Mouse (Mus musculus) intestine, embryonic 16.5 days (tissue): ENCODE measurements around the gene Rsl1d1. TPM values are rescaled to one million over a fixed set of nuclear protein-coding genes. Genes with fewer than 3 reads are reported as not detected.
A peak's percentile ranks its signal among the peaks of the same experiment; 100 is the strongest.
"Not testable (repeated sequence)": the region's sequence is repeated elsewhere in the genome, so short reads cannot be mapped to it uniquely, and the experiment has no call there.

Experiments used
- ATAC-seq: fragments of 200-750 bp; cut with Nextera tagmentation; 2 replicates; pipeline ENCODE4 v1.8.0; 2017; ENCODE audit warnings: moderate TSS enrichment, moderate library complexity
- H3K27ac ChIP-seq: fragments of 300-500 bp; sonication (generic); 2 replicates; pipeline ENCODE4 v1.5.1; 2014; ENCODE audit warnings: mild to moderate bottlenecking, low read length
- H3K27me3 ChIP-seq: fragments of 300-500 bp; sonication (generic); replicated peaks from 2 replicates; pipeline ENCODE4 v1.6.1; 2014; ENCODE audit warnings: low read length, control low read depth, mixed read lengths; ENCODE audit not compliant: control insufficient read depth, insufficient read depth
- H3K36me3 ChIP-seq: fragments of 300-500 bp; sonication (generic); 2 replicates; pipeline ENCODE4 v1.6.1; 2014; ENCODE audit warnings: low read length, control low read depth; ENCODE audit not compliant: control insufficient read depth, insufficient read depth
- H3K4me1 ChIP-seq: fragments of 300-500 bp; sonication (generic); 2 replicates; pipeline ENCODE4 v1.6.1; 2014; ENCODE audit warnings: low read length, control low read depth, mixed read lengths; ENCODE audit not compliant: control insufficient read depth, insufficient read depth
- H3K4me2 ChIP-seq: fragments of 300-500 bp; sonication (generic); 2 replicates; pipeline ENCODE4 v1.6.1; 2014; ENCODE audit warnings: low read depth, low read length, control low read depth
- H3K4me3 ChIP-seq: fragments of 300-500 bp; sonication (generic); 2 replicates; pipeline ENCODE4 v1.5.1; 2014; ENCODE audit warnings: mild to moderate bottlenecking, low read length
- H3K9ac ChIP-seq: fragments of 300-500 bp; sonication (generic); 2 replicates; pipeline ENCODE4 v1.6.1; 2014; ENCODE audit warnings: low read depth, low read length
- H3K9me3 ChIP-seq: fragments of 300-500 bp; sonication (generic); 2 replicates; pipeline ENCODE4 v1.6.1; 2016; ENCODE audit warnings: low read length, control low read depth; ENCODE audit not compliant: control insufficient read depth
- WGBS: fragments of 180-500 bp; shearing (Covaris S2); extraction: QIAGEN DNeasy Blood & Tissue Kit; methylation state at CpG from one replicate; pipeline ENCODE4 v1.1.7; 2014; 5-methylcytosine and 5-hydroxymethylcytosine counted together
- microRNA-seq: library from miRNA; unstranded; fragments of <30 nt; microRNA quantifications from one replicate; pipeline ENCODE4, GENCODE M21; 2016
- polyA plus RNA-seq: library from polyadenylated mRNA; unstranded; fragments of >200 nt; fragmentation: Nextera tagmentation; extraction: Ambion mirVana; gene quantifications from 2 replicates; pipeline ENCODE4 v1.2.1, GENCODE M21; 2015

Rsl1d1 gene
- polyA plus RNA-seq, 1 experiment from 2014 or later = 170 TPM

GRCm38 (mm10) chr16:11174671-11175081 lies 28.5 kb downstream of the Rsl1d1 start:
- Histone ChIP-seq H3K4me1 (peaks cover 24% of the 10 kb centered on the region; the same call in 1 of the 2 replicates), H3K4me3 (peak overlapping the region; percentile 97), H3K27ac (peak overlapping the region; percentile 94; the same call in 1 of the 2 replicates), H3K9ac (peak overlapping the region; percentile 95; the same call in 1 of the 2 replicates), H3K27me3 (no peaks in the 10 kb centered on the region), H3K36me3 (no peaks in the 10 kb centered on the region), H3K9me3 (no peaks in the 10 kb centered on the region), H3K4me2 (peak overlapping the region; percentile 74)
- no peak for ATAC-seq
- WGBS = 11% methylated on average over 10 of the region's 10 CpGs

- no peak overlapping the region for H3K27ac ChIP-seq
- no peaks in the 10 kb centered on the region for H3K36me3 ChIP-seq
- H3K4me1 ChIP-seq = peaks cover 20% of the 10 kb centered on the region; the same call in 1 of the 2 replicates
- no peaks in the 10 kb centered on the region for H3K27me3 ChIP-seq
- H3K4me3 ChIP-seq = no peak overlapping the region
- H3K9ac ChIP-seq = no peak overlapping the region
- no peaks in the 10 kb centered on the region for H3K9me3 ChIP-seq
- no peak for ATAC-seq
- 78% methylated on average over 6 of the region's 6 CpGs for WGBS
- H3K4me2 ChIP-seq = no peak overlapping the region
These were observed 31.5 kb downstream of the Rsl1d1 start for GRCm38 (mm10) chr16:11171679-11172078.

GRCm38 (mm10) chr16:11166431-11166830 lies 36.7 kb downstream of the Rsl1d1 start:
- Histone ChIP-seq H3K27me3 (no peaks in the 10 kb centered on the region), H3K4me2 (no peak overlapping the region), H3K9me3 (no peaks in the 10 kb centered on the region), H3K27ac (no peak overlapping the region), H3K4me1 (no peaks in the 10 kb centered on the region), H3K9ac (no peak overlapping the region), H3K4me3 (no peak overlapping the region), H3K36me3 (no peaks in the 10 kb centered on the region)
- WGBS = 75% methylated on average over 2 of the region's 2 CpGs
- ATAC-seq = no peak

GRCm38 (mm10) chr16:11164695-11165255 lies 38.4 kb downstream of the Rsl1d1 start:
- Histone ChIP-seq H3K27ac (no peak overlapping the region), H3K4me2 (no peak overlapping the region), H3K9ac (no peak overlapping the region), H3K27me3 (no peaks in the 10 kb centered on the region), H3K4me1 (no peaks in the 10 kb centered on the region), H3K36me3 (no peaks in the 10 kb centered on the region), H3K9me3 (no peaks in the 10 kb centered on the region), H3K4me3 (no peak overlapping the region)
- WGBS = 86% methylated on average over 3 of the region's 3 CpGs
- no peak for ATAC-seq

- not testable (repeated sequence) for H3K9ac ChIP-seq
- WGBS = 33% methylated on average over 1 of the region's 3 CpGs
- H3K36me3 ChIP-seq = peaks cover 22% of the 10 kb centered on the region
These were observed 45.4 kb downstream of the Rsl1d1 start for GRCm38 (mm10) chr16:11157721-11158120.

GRCm38 (mm10) chr16:11154500-11154899 lies 48.6 kb downstream of the Rsl1d1 start:
- no peak overlapping the region for H3K4me2 ChIP-seq
- H3K4me3 ChIP-seq = no peak overlapping the region
- no peak overlapping the region for H3K27ac ChIP-seq
- no peak overlapping the region for H3K9ac ChIP-seq
- H3K9me3 ChIP-seq = peaks cover 4% of the 10 kb centered on the region; the same call in 1 of the 2 replicates
- no peak for ATAC-seq
- H3K4me1 ChIP-seq = no peaks in the 10 kb centered on the region
- peaks cover 24% of the 10 kb centered on the region for H3K36me3 ChIP-seq
- H3K27me3 ChIP-seq = no peaks in the 10 kb centered on the region

More at GRCm38 (mm10) chr16:11157721-11158120, 45.4 kb downstream of the Rsl1d1 start:
- not testable (repeated sequence) for ATAC-seq, H3K4me1 ChIP-seq, H3K27ac ChIP-seq, H3K4me3 ChIP-seq, H3K9me3 ChIP-seq, H3K4me2 ChIP-seq, H3K27me3 ChIP-seq

- not testable (repeated sequence) for H3K9me3 ChIP-seq, H3K27me3 ChIP-seq, H3K4me2 ChIP-seq, H3K9ac ChIP-seq, H3K27ac ChIP-seq, H3K4me3 ChIP-seq, H3K4me1 ChIP-seq, ATAC-seq
- WGBS = 18% methylated on average over 54 of the region's 56 CpGs
- H3K36me3 ChIP-seq = peaks cover 13% of the 10 kb centered on the region
These were observed 59.2 kb downstream of the Rsl1d1 start for GRCm38 (mm10) chr16:11143706-11144483.

Small RNA genes within 50 kb of the gene (microRNA-seq; reads per million reads assigned to microRNA genes)
- 155 reads per million, percentile 53 among the genes with 10 or more reads in this experiment for gene Gm23935

Other genes with a start within 250 kb of the Rsl1d1 start
- 19.1 and 20.4 TPM in 2 replicates for gene Snn, start 142.4 kb downstream of the Rsl1d1 start, polyA plus RNA-seq
- 110 and 114 TPM in 2 replicates for gene Litaf, start 137.2 kb downstream of the Rsl1d1 start, polyA plus RNA-seq
- gene Txndc11, start 68.7 kb downstream of the Rsl1d1 start, polyA plus RNA-seq = 31.6 and 33.9 TPM in 2 replicates
- gene Zc3h7a, start 26.9 kb downstream of the Rsl1d1 start, polyA plus RNA-seq = 79.3 and 83.6 TPM in 2 replicates
- 53.0 and 54.9 TPM in 2 replicates for gene Gspt1, start 51.0 kb upstream of the Rsl1d1 start, polyA plus RNA-seq
- not detected in 2 replicates for gene Tnfrsf17, start 110.5 kb upstream of the Rsl1d1 start, polyA plus RNA-seq
- gene Snx29, start 119.6 kb upstream of the Rsl1d1 start, polyA plus RNA-seq = 5.9 and 6.3 TPM in 2 replicates